Mouse (Mus musculus): ENCODE measurements at regions not wholly inside any gene's neighbourhood (a gene's known extent, or its start where the extent isn't known, plus 50 kb on each side); places are given as distances from the start of the nearest gene placed in this dataset.

GRCm38 (mm10) chr12:9979113-9979507 lies 390.7 kb upstream of the Nt5c1b start:
- Histone ChIP-seq H3K27ac (ENCODE audit: insufficient read depth, low read depth, low read length) (no peak overlapping the region), H3K4me3 (ENCODE audit: insufficient read depth, low read depth, low read length) (no peak overlapping the region), H3K4me1 (ENCODE audit: control insufficient read depth, insufficient read depth, low read length) (no peaks in the 10 kb centered on the region)
- 19% methylated on average over 1 of the region's 1 CpGs for WGBS
- TF ChIP-seq POLR2A (IDR thresholded peaks at IDR 0.05; ENCODE audit: insufficient read depth, low read depth, low read length) (no peak), CTCF (IDR thresholded peaks at IDR 0.05; ENCODE audit: insufficient read depth, low read depth, low read length) (no peak)

- 93% methylated on average over 1 of the region's 1 CpGs for WGBS
- TF ChIP-seq POLR2A (IDR thresholded peaks at IDR 0.05; ENCODE audit: insufficient read depth, low read depth, low read length) (no peak), CTCF (IDR thresholded peaks at IDR 0.05; ENCODE audit: insufficient read depth, low read depth, low read length) (no peak)
- no peak overlapping the region for H3K27ac ChIP-seq (ENCODE audit: insufficient read depth, low read depth, low read length)
- H3K4me1 ChIP-seq (ENCODE audit: control insufficient read depth, insufficient read depth, low read length), result no peaks in the 10 kb centered on the region
- no peak overlapping the region for H3K4me3 ChIP-seq (ENCODE audit: insufficient read depth, low read depth, low read length)
Measured at GRCm38 (mm10) chr12:9991305-9991704, 378.5 kb upstream of the Nt5c1b start.

GRCm38 (mm10) chr12:9995670-9996069 lies 374.1 kb upstream of the Nt5c1b start:
- Histone ChIP-seq H3K27ac (ENCODE audit: insufficient read depth, low read depth, low read length) (no peak overlapping the region), H3K4me1 (ENCODE audit: control insufficient read depth, insufficient read depth, low read length) (no peaks in the 10 kb centered on the region), H3K4me3 (ENCODE audit: insufficient read depth, low read depth, low read length) (no peak overlapping the region)
- 88% methylated on average over 3 of the region's 3 CpGs for WGBS
- no peak for TF ChIP-seq POLR2A (IDR thresholded peaks at IDR 0.05; ENCODE audit: insufficient read depth, low read depth, low read length)
- no peak for TF ChIP-seq CTCF (IDR thresholded peaks at IDR 0.05; ENCODE audit: insufficient read depth, low read depth, low read length)

GRCm38 (mm10) chr12:9996455-9997189 lies 373.2 kb upstream of the Nt5c1b start:
- no peak overlapping the region for H3K4me3 ChIP-seq (ENCODE audit: insufficient read depth, low read depth, low read length)
- no peak overlapping the region for H3K27ac ChIP-seq (ENCODE audit: insufficient read depth, low read depth, low read length)
- WGBS, result 76% methylated on average over 5 of the region's 5 CpGs

GRCm38 (mm10) chr12:9997190-9997561 lies 372.6 kb upstream of the Nt5c1b start:
- WGBS, result 81% methylated on average over 9 of the region's 9 CpGs
- H3K4me1 ChIP-seq (ENCODE audit: control insufficient read depth, insufficient read depth, low read length), result no peaks in the 10 kb centered on the region
- TF ChIP-seq POLR2A (IDR thresholded peaks at IDR 0.05; ENCODE audit: insufficient read depth, low read depth, low read length) (no peak), CTCF (IDR thresholded peaks at IDR 0.05; ENCODE audit: insufficient read depth, low read depth, low read length) (no peak)
- no peak overlapping the region for H3K4me3 ChIP-seq (ENCODE audit: insufficient read depth, low read depth, low read length)
- H3K27ac ChIP-seq (ENCODE audit: insufficient read depth, low read depth, low read length), result no peak overlapping the region

More at GRCm38 (mm10) chr12:9996455-9997189, 373.2 kb upstream of the Nt5c1b start:
- TF ChIP-seq CTCF (IDR thresholded peaks at IDR 0.05; ENCODE audit: insufficient read depth, low read depth, low read length) (no peak), POLR2A (IDR thresholded peaks at IDR 0.05; ENCODE audit: insufficient read depth, low read depth, low read length) (no peak)
- H3K4me1 ChIP-seq (ENCODE audit: control insufficient read depth, insufficient read depth, low read length), result no peaks in the 10 kb centered on the region

GRCm38 (mm10) chr12:9997571-9997970 lies 372.2 kb upstream of the Nt5c1b start:
- Histone ChIP-seq H3K4me3 (ENCODE audit: insufficient read depth, low read depth, low read length) (no peak overlapping the region), H3K27ac (ENCODE audit: insufficient read depth, low read depth, low read length) (no peak overlapping the region), H3K4me1 (ENCODE audit: control insufficient read depth, insufficient read depth, low read length) (no peaks in the 10 kb centered on the region)
- TF ChIP-seq CTCF (IDR thresholded peaks at IDR 0.05; ENCODE audit: insufficient read depth, low read depth, low read length) (no peak), POLR2A (IDR thresholded peaks at IDR 0.05; ENCODE audit: insufficient read depth, low read depth, low read length) (no peak)
- 84% methylated on average over 3 of the region's 3 CpGs for WGBS

GRCm38 (mm10) chr12:9999933-10000332 lies 369.8 kb upstream of the Nt5c1b start:
- Histone ChIP-seq H3K27ac (ENCODE audit: insufficient read depth, low read depth, low read length) (no peak overlapping the region), H3K4me1 (ENCODE audit: control insufficient read depth, insufficient read depth, low read length) (no peaks in the 10 kb centered on the region), H3K4me3 (ENCODE audit: insufficient read depth, low read depth, low read length) (no peak overlapping the region)
- TF ChIP-seq CTCF (IDR thresholded peaks at IDR 0.05; ENCODE audit: insufficient read depth, low read depth, low read length), result no peak
- no peak for TF ChIP-seq POLR2A (IDR thresholded peaks at IDR 0.05; ENCODE audit: insufficient read depth, low read depth, low read length)
- WGBS, result 69% methylated on average over 6 of the region's 6 CpGs

GRCm38 (mm10) chr12:10008473-10008872 lies 361.3 kb upstream of the Nt5c1b start:
- no peak overlapping the region for H3K4me3 ChIP-seq (ENCODE audit: insufficient read depth, low read depth, low read length)
- H3K4me1 ChIP-seq (ENCODE audit: control insufficient read depth, insufficient read depth, low read length), result no peaks in the 10 kb centered on the region
- 73% methylated on average over 3 of the region's 3 CpGs for WGBS
- no peak for TF ChIP-seq POLR2A (IDR thresholded peaks at IDR 0.05; ENCODE audit: insufficient read depth, low read depth, low read length)
- no peak for TF ChIP-seq CTCF (IDR thresholded peaks at IDR 0.05; ENCODE audit: insufficient read depth, low read depth, low read length)
- H3K27ac ChIP-seq (ENCODE audit: insufficient read depth, low read depth, low read length), result no peak overlapping the region

GRCm38 (mm10) chr12:10016710-10017581 lies 352.8 kb upstream of the Nt5c1b start:
- Histone ChIP-seq H3K27ac (ENCODE audit: insufficient read depth, low read depth, low read length) (no peak overlapping the region), H3K4me1 (ENCODE audit: control insufficient read depth, insufficient read depth, low read length) (no peaks in the 10 kb centered on the region), H3K4me3 (ENCODE audit: insufficient read depth, low read depth, low read length) (no peak overlapping the region)
- WGBS, result 83% methylated on average over 15 of the region's 15 CpGs
- no peak for TF ChIP-seq POLR2A (IDR thresholded peaks at IDR 0.05; ENCODE audit: insufficient read depth, low read depth, low read length)
- TF ChIP-seq CTCF (IDR thresholded peaks at IDR 0.05; ENCODE audit: insufficient read depth, low read depth, low read length), result no peak

Measured in olfactory bulb, adult 2 months (tissue).